Mouse (Mus musculus) intestine, embryonic 16.5 days (tissue): ENCODE measurements around the gene Slc2a2. TPM values are rescaled to one million over a fixed set of nuclear protein-coding genes. Genes with fewer than 3 reads are reported as not detected.

ENCODE experiments used
- ATAC-seq: fragments of 200-750 bp; cut with Nextera tagmentation; 2 replicates; pipeline ENCODE4 v1.8.0; 2017; ENCODE audit warnings: moderate TSS enrichment, moderate library complexity
- H3K27ac ChIP-seq: fragments of 300-500 bp; sonication (generic); 2 replicates; pipeline ENCODE4 v1.5.1; 2014; ENCODE audit warnings: mild to moderate bottlenecking, low read length
- H3K27me3 ChIP-seq: fragments of 300-500 bp; sonication (generic); replicated peaks from 2 replicates; pipeline ENCODE4 v1.6.1; 2014; ENCODE audit warnings: low read length, control low read depth, mixed read lengths; ENCODE audit not compliant: control insufficient read depth, insufficient read depth
- H3K36me3 ChIP-seq: fragments of 300-500 bp; sonication (generic); 2 replicates; pipeline ENCODE4 v1.6.1; 2014; ENCODE audit warnings: low read length, control low read depth; ENCODE audit not compliant: control insufficient read depth, insufficient read depth
- H3K4me1 ChIP-seq: fragments of 300-500 bp; sonication (generic); 2 replicates; pipeline ENCODE4 v1.6.1; 2014; ENCODE audit warnings: low read length, control low read depth, mixed read lengths; ENCODE audit not compliant: control insufficient read depth, insufficient read depth
- H3K4me2 ChIP-seq: fragments of 300-500 bp; sonication (generic); 2 replicates; pipeline ENCODE4 v1.6.1; 2014; ENCODE audit warnings: low read depth, low read length, control low read depth
- H3K4me3 ChIP-seq: fragments of 300-500 bp; sonication (generic); 2 replicates; pipeline ENCODE4 v1.5.1; 2014; ENCODE audit warnings: mild to moderate bottlenecking, low read length
- H3K9ac ChIP-seq: fragments of 300-500 bp; sonication (generic); 2 replicates; pipeline ENCODE4 v1.6.1; 2014; ENCODE audit warnings: low read depth, low read length
- H3K9me3 ChIP-seq: fragments of 300-500 bp; sonication (generic); 2 replicates; pipeline ENCODE4 v1.6.1; 2016; ENCODE audit warnings: low read length, control low read depth; ENCODE audit not compliant: control insufficient read depth
- WGBS: fragments of 180-500 bp; shearing (Covaris S2); extraction: QIAGEN DNeasy Blood & Tissue Kit; methylation state at CpG from one replicate; pipeline ENCODE4 v1.1.7; 2014; 5-methylcytosine and 5-hydroxymethylcytosine counted together
- polyA plus RNA-seq: library from polyadenylated mRNA; unstranded; fragments of >200 nt; fragmentation: Nextera tagmentation; extraction: Ambion mirVana; gene quantifications from 2 replicates; pipeline ENCODE4 v1.2.1, GENCODE M21; 2015

The Slc2a2 gene
- polyA plus RNA-seq, 1 experiment from 2014 or later: 14.3 TPM

DNA sequence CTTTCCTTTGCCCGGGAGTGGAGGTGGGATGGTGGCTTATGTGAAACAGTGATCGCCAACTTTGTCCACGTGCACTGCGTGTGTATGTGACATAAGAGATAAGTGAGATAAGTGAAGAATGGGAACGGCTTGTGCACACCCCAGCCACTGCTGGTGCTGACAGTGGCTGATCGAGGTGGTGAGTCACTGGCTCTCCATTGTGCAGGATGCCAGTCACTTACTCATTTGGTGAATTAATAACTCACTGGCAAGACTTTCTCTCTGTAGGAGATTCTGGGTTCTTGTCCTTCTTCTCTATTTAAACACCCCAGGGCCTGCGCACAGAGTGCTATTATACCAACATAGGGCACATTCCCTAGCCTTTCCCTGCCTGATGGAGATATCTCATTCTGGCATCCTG, 24.1 kb downstream of the Slc2a2 start:
- Histone ChIP-seq H3K4me1 (peaks cover 8% of the 10 kb centered on the region; the same call in 1 of the 2 replicates), H3K27ac (no peak overlapping the region), H3K4me3 (no peak overlapping the region), H3K9ac (no peak overlapping the region), H3K9me3 (no peaks in the 10 kb centered on the region), H3K27me3 (no peaks in the 10 kb centered on the region), H3K4me2 (no peak overlapping the region), H3K36me3 (no peaks in the 10 kb centered on the region)
- peak; percentile 95 for ATAC-seq
- 47% methylated on average over 7 of the region's 7 CpGs for WGBS

DNA sequence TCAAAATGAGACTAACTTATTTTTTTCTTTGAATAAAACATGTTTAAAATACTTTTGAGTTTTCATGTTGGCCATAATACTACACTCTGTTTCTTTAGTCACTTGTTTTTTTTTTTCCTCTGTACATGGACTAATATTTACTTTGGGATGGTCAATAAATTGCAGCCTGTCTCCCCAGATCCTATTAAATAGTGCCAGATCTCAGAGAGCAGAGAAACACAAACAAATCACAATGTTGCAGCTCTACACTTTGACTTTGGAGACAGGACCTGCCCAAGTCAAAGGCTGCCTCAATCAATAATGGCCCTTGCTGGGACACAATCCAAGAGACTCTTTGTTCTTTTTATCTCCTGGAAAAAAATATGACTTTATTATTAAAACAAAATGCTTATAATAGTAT, 24.8 kb downstream of the Slc2a2 start:
- Histone ChIP-seq H3K4me3 (no peak overlapping the region), H3K9me3 (no peaks in the 10 kb centered on the region), H3K27me3 (no peaks in the 10 kb centered on the region), H3K27ac (no peak overlapping the region), H3K9ac (no peak overlapping the region), H3K36me3 (no peaks in the 10 kb centered on the region), H3K4me1 (peaks cover 8% of the 10 kb centered on the region; the same call in 1 of the 2 replicates), H3K4me2 (no peak overlapping the region)
- no peak for ATAC-seq

DNA sequence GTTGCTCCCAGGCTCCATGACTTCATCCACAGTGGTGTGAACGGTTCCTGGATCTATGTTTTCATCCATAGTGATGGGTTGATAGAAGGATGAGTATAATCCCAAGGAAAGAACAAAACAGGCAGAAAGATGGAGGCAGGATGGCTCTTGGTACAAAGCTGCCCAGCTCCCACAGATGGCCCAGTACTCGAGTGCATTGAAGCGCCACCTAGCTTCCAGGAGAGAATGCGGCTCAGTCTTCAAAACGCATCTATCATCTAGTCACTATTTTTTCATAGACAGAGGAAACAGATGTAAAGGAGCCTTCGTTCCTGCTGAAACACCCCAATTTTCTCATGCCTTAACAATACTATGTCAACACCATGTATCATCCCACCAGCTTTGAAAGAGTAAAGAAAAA, 25.8 kb downstream of the Slc2a2 start:
- H3K27ac ChIP-seq: no peak overlapping the region
- H3K4me3 ChIP-seq: no peak overlapping the region
- H3K4me2 ChIP-seq: no peak overlapping the region
- H3K36me3 ChIP-seq: no peaks in the 10 kb centered on the region
- H3K27me3 ChIP-seq: no peaks in the 10 kb centered on the region
- H3K9me3 ChIP-seq: no peaks in the 10 kb centered on the region
- WGBS: 59% methylated on average over 6 of the region's 6 CpGs
- H3K9ac ChIP-seq: no peak overlapping the region
- H3K4me1 ChIP-seq: peaks cover 8% of the 10 kb centered on the region; the same call in 1 of the 2 replicates
- ATAC-seq: no peak

DNA sequence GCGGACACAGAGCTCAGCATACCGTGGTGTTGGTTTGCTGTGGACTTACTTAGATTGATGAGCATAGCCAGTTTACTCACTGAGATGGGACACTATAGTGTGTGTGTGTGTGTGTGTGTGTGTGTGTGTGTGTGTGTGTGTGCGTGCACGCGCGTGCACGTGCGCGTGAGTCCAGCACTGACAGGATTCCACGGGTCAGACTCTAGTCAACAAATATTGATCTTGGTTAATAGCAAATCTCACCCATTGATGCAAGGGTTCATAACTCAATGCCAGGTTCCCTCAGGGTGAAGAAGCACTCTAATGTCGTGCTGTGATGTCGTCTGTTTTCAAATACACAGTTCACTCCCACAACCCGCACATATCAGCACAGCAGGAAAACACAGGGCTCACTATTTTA, 27.5 kb downstream of the Slc2a2 start:
- H3K36me3 ChIP-seq: no peaks in the 10 kb centered on the region
- peaks cover 8% of the 10 kb centered on the region; the same call in 1 of the 2 replicates for H3K4me1 ChIP-seq
- no peak overlapping the region for H3K27ac ChIP-seq
- no peaks in the 10 kb centered on the region for H3K9me3 ChIP-seq
- 63% methylated on average over 13 of the region's 13 CpGs for WGBS
- H3K9ac ChIP-seq: no peak overlapping the region
- no peak for ATAC-seq
- H3K4me2 ChIP-seq: no peak overlapping the region
- no peaks in the 10 kb centered on the region for H3K27me3 ChIP-seq
- no peak overlapping the region for H3K4me3 ChIP-seq

DNA sequence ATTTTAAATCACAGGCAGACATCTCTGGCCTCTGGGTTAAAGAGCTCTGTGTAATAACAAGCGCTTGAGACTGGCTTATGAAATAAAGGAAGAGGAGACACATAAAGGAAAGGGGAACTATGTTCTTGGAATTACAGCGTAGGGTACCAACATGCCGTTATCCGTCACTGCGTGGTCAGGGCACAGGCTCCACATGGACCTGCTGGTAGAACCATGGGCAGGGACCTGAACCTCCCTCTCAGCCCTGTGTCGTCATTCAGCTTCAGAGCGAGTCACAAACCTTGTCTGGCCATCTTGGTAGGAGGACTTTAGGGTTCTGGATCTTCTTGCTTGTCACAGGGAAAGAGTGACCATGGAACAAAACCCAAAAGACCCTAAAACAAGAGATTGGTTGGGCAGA, 28.7 kb downstream of the Slc2a2 start:
- peaks cover 8% of the 10 kb centered on the region; the same call in 1 of the 2 replicates for H3K4me1 ChIP-seq
- ATAC-seq: no peak
- no peak overlapping the region for H3K4me3 ChIP-seq
- no peaks in the 10 kb centered on the region for H3K9me3 ChIP-seq
- no peaks in the 10 kb centered on the region for H3K36me3 ChIP-seq
- H3K4me2 ChIP-seq: no peak overlapping the region
- no peak overlapping the region for H3K27ac ChIP-seq
- no peaks in the 10 kb centered on the region for H3K27me3 ChIP-seq
- H3K9ac ChIP-seq: no peak overlapping the region
- 93% methylated on average over 7 of the region's 7 CpGs for WGBS

DNA sequence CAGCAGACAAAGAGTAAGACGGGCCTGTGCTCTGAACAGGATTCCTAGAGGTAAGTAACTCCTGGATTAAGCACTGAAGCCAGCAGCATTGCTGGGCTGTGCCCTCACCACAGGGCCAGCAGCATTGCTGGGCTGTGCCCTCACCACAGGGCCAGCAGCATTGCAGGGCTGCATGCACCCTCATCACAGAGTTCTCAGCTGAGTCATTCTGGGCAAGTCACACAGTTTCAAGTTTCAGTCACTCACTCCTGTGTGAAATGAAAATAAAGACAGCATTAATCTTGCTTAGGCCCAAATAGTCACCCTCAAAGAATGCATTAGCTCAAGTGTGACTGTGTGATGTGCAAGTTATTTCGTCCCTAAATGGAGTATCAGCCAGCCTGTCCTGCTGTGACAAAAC, 37.0 kb downstream of the Slc2a2 start:
- Histone ChIP-seq H3K9me3 (no peaks in the 10 kb centered on the region), H3K27me3 (no peaks in the 10 kb centered on the region), H3K27ac (no peak overlapping the region), H3K4me3 (no peak overlapping the region), H3K4me2 (no peak overlapping the region), H3K36me3 (no peaks in the 10 kb centered on the region), H3K9ac (no peak overlapping the region), H3K4me1 (no peaks in the 10 kb centered on the region)
- no peak for ATAC-seq
- 71% methylated on average over 2 of the region's 2 CpGs for WGBS

DNA sequence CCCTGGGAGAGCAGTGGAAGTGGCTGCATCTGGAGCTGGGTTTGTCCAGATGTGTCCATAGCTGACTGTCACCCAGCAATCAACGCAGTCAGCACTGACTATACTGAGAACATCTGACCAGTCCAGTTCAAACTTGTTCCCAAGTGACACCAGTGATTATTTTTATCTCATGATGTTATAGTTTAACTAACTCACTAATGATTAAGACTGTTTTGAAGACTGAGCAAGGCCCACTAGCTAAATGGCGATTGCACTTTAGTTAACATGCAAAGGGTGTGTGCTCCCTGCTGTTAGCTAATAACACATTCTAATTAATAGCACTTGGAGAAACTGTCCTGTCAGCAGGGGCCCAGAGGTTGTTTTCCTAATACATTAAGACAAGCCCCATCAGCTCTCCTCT, 39.3 kb downstream of the Slc2a2 start:
- no peak overlapping the region; the same call in 1 of the 2 replicates for H3K27ac ChIP-seq
- no peaks in the 10 kb centered on the region for H3K4me1 ChIP-seq
- no peaks in the 10 kb centered on the region for H3K27me3 ChIP-seq
- ATAC-seq: peak; percentile 69
- H3K36me3 ChIP-seq: no peaks in the 10 kb centered on the region
- WGBS: 42% methylated on average over 2 of the region's 2 CpGs
- no peak overlapping the region for H3K4me3 ChIP-seq
- H3K9me3 ChIP-seq: no peaks in the 10 kb centered on the region
- H3K9ac ChIP-seq: no peak overlapping the region
- no peak overlapping the region for H3K4me2 ChIP-seq

DNA sequence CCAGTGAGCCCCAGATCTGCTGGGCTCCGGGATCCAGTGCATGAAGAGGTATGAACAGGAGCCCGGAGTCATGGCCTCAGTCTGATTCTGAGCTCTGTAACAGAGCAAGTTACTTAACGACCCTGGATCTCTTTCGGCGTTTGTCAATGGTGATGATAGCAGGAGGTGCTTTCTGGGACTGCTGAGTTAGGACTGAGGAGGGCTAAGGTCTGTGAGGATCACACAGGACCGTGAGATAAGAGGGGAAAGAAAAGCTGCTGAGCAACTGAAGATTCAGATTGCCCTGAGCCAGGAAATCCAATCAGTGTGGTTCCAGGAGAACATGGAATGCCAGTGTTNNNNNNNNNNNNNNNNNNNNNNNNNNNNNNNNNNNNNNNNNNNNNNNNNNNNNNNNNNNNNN, 42.6 kb downstream of the Slc2a2 start:
- Histone ChIP-seq H3K4me3 (no peak overlapping the region), H3K9me3 (no peaks in the 10 kb centered on the region), H3K27ac (0 out of 2 replicates have a peak overlapping the region, but pooled peaks have one; percentile 15), H3K9ac (no peak overlapping the region; the same call in 1 of the 2 replicates), H3K36me3 (no peaks in the 10 kb centered on the region), H3K4me2 (no peak overlapping the region), H3K27me3 (no peaks in the 10 kb centered on the region), H3K4me1 (no peaks in the 10 kb centered on the region)
- 34% methylated on average over 6 of the region's 6 CpGs for WGBS
- peak; percentile 58 for ATAC-seq

DNA sequence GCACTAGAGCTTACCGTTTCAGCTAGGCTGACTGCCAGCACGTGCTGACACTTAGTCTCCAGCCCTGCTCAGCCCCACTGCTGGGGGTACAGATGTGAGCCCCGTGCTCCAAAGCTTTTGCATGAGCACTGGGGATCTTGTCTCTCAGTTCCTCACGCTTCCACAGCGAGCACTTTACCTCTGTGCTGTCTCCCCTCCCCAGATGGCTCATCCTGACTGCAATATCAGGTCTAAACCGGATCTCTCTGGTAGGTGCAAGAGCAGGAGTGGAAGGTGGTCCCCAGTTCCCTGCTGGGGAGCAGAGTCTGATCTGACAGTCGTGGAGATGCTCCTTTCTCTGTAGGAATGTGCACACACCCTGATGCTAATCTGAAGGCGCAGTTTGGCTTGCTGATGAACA, 45.5 kb downstream of the Slc2a2 start:
- no peak overlapping the region for H3K9ac ChIP-seq
- no peak overlapping the region for H3K4me3 ChIP-seq
- WGBS: 46% methylated on average over 8 of the region's 8 CpGs
- no peaks in the 10 kb centered on the region for H3K36me3 ChIP-seq
- no peak overlapping the region for H3K27ac ChIP-seq
- H3K4me1 ChIP-seq: no peaks in the 10 kb centered on the region
- no peaks in the 10 kb centered on the region for H3K27me3 ChIP-seq
- ATAC-seq: no peak
- no peak overlapping the region for H3K4me2 ChIP-seq
- H3K9me3 ChIP-seq: no peaks in the 10 kb centered on the region

DNA sequence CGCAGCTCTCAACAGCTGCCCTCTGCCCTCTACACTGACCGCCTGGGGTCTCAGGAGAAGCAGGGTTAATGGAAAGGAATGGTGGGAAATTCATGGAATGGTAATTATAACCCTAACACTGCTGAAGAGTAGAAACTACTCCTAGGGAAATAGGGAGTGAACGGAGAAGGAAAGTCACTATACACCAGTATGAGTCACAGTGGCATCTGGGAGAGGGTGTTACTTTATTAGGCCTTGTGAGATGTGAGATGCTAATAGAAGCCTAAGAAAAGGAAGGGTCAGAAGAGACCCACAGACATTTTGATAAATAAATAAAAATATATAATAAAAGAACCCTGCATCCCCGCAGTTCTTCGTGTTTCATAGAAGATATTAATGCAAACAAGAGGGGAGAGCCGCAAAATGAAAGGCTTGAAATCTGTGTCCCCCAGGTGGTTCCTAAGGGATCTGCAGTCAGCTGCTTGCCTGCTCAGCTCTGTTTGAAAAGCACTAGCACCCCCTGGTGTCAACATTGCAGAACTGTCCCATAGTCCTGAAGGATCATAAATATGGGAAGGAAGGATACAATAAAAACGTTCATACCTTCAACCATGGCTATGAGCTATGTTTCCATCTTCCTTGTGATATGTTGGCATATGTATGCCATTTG, 48.3 kb downstream of the Slc2a2 start:
- ATAC-seq: peak; percentile 86
- Histone ChIP-seq H3K4me2 (no peak overlapping the region), H3K4me3 (no peak overlapping the region), H3K36me3 (no peaks in the 10 kb centered on the region), H3K4me1 (no peaks in the 10 kb centered on the region), H3K27ac (no peak overlapping the region), H3K27me3 (no peaks in the 10 kb centered on the region), H3K9me3 (no peaks in the 10 kb centered on the region), H3K9ac (no peak overlapping the region)
- WGBS: 29% methylated on average over 7 of the region's 7 CpGs
